Mouse (Mus musculus) G1E (cell line): ENCODE results near the gene Ptprb.

Source experiments
- CTCF ChIP-seq: IDR thresholded peaks from 2 replicates; pipeline ENCODE4 v1.5.1; 2012; ENCODE audit warnings: low read depth, low read length, inconsistent platforms, mixed read lengths
- GATA1 ChIP-seq: IDR thresholded peaks from 2 replicates; pipeline ENCODE4 v1.6.1; 2012; ENCODE audit warnings: borderline replicate concordance, low read length, inconsistent platforms, mixed read lengths
- POLR2AphosphoS5 ChIP-seq: IDR thresholded peaks from 2 replicates; pipeline ENCODE4 v1.6.1; 2012; ENCODE audit warnings: low read depth, low read length, inconsistent platforms; ENCODE audit not compliant: insufficient replicate concordance
- TAL1 ChIP-seq: conservative IDR thresholded peaks from 2 replicates; pipeline ENCODE4 v1.6.1; 2012; ENCODE audit warnings: low read depth, low read length, inconsistent platforms, mixed read lengths

GRCm38 (mm10) chr10:116350532-116350931 lies 75.2 kb downstream of the Ptprb start:
- TF ChIP-seq GATA1 = no peak
- TF ChIP-seq CTCF = no peak
- TF ChIP-seq TAL1 = no peak
- no peak for TF ChIP-seq POLR2AphosphoS5
